ENCODE assay signal across 8 mouse cellular contexts in the genomic region with DNA sequence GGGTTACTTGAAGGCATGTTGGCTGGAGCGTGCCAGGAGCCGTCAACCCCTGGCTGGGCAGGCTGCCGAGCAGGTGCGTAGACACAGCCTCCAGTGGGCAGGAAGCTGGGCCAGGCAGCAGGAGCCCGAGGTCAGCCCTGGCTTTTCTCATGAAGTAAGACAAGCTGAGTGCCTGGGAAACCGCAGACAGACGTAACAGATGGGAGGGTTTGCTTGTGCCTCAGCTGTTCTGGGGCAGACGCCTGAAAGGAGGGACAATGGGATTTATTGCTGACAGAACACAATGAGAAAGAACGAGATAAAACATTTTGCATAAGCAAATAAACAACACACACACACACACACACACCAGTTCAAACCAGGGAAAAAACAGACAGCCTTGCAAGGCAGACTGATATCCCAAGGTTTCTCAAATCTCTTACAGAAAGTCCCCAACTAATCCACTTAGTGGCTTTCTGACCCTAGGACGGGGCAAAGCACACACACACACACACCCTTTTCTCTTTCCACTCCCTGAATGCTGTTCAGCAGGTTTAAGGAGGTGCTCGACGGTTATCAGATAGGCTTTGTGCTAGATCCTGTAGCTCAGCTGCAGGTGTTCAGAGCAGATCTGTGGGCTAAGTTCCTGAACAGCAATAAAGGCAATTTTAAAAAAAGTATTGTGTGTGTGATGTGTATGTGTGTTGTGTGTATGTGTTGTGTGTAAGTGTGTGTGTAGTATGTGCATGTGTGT. TPM values are rescaled to one million over a fixed set of nuclear protein-coding genes. Genes with fewer than 3 reads are reported as not detected.
DNase-seq lines count a peak whose midpoint lies in the region; ATAC-seq and TF ChIP-seq lines count a peak whose summit lies in the region.

No protein-coding gene starts in this region.

- WGBS in hindbrain, embryonic 11.5 days: 38% methylated on average over 12 of the region's 12 CpGs
- WGBS in small intestine, adult 2 months: 5% methylated on average over 12 of the region's 12 CpGs

- H3K9me3 ChIP-seq in hindbrain, embryonic 11.5 days (ENCODE audit: control insufficient read depth, low read length): no peaks in the 10 kb centered on the region

- TF ChIP-seq CTCF in small intestine, adult 2 months (IDR thresholded peaks at IDR 0.05; ENCODE audit: extremely low read depth, insufficient read length, insufficient replicate concordance, low read depth, low read length): no peak

- no peak overlapping the region for H3K4me3 ChIP-seq in hindbrain, embryonic 11.5 days (ENCODE audit: low read depth, low read length)
- peak overlapping the region; percentile 16 for H3K4me3 ChIP-seq in small intestine, adult 2 months (ENCODE audit: low read depth, low read length)

- 0 out of 2 replicates have a peak, but pooled peaks cover 3% of the 10 kb centered on the region for H3K4me1 ChIP-seq in hindbrain, embryonic 11.5 days (replicated peaks; ENCODE audit: control insufficient read depth, insufficient read depth, low read length)
- H3K4me1 ChIP-seq in small intestine, adult 2 months (ENCODE audit: control insufficient read depth, insufficient read depth, insufficient read length, low read length): peaks cover 31% of the 10 kb centered on the region

- H3K9ac ChIP-seq in hindbrain, embryonic 11.5 days (ENCODE audit: low read depth, low read length): no peak overlapping the region

- H3K27me3 ChIP-seq in hindbrain, embryonic 11.5 days (ENCODE audit: control insufficient read depth, insufficient read depth, low read length): no peaks in the 10 kb centered on the region
- H3K27me3 ChIP-seq in small intestine, adult 2 months (ENCODE audit: control insufficient read depth, insufficient read depth, low read length): no peaks in the 10 kb centered on the region

- DNase-seq in ovary, adult 18-20 months (ENCODE audit: low spot score): peak; percentile 42
- no peak for DNase-seq in ovary, postnatal 10 days (ENCODE audit: low spot score)
- DNase-seq in hindbrain, embryonic 11.5 days (ENCODE audit: low spot score): peak; percentile 44
- DNase-seq in lung, postnatal 25 days (ENCODE audit: low spot score): peak; percentile 69
- DNase-seq in layer of hippocampus, adult 9-10 months (ENCODE audit: low spot score): no peak
- DNase-seq in urinary bladder, adult 2 months (ENCODE audit: low spot score): no peak

- ATAC-seq in hindbrain, embryonic 11.5 days (ENCODE audit: low FRiP score): 0 out of 2 replicates have a peak, but pooled peaks have one; percentile 35
- no peak for ATAC-seq in frontal cortex, adult (ENCODE audit: low TSS enrichment)

- no peak for TF ChIP-seq POLR2A in small intestine, adult 2 months (IDR thresholded peaks at IDR 0.05; ENCODE audit: low read depth, low read length)

- H3K36me3 ChIP-seq in hindbrain, embryonic 11.5 days (ENCODE audit: control insufficient read depth, insufficient read depth, low read length): no peaks in the 10 kb centered on the region
- no peaks in the 10 kb centered on the region for H3K36me3 ChIP-seq in small intestine, adult 2 months (ENCODE audit: control insufficient read depth, insufficient read depth, low read length)

- H3K27ac ChIP-seq in hindbrain, embryonic 11.5 days (ENCODE audit: low read depth, low read length): peak overlapping the region; percentile 53
- H3K27ac ChIP-seq in small intestine, adult 2 months (ENCODE audit: insufficient read depth, low read depth, low read length): peak overlapping the region; percentile 99

- H3K4me2 ChIP-seq in hindbrain, embryonic 11.5 days (replicated peaks; ENCODE audit: low read depth, low read length): no peak overlapping the region

RNA-seq across cellular contexts. Expression of gene Engase, which starts 6.2 kb away (rescaled TPM):
- polyA plus RNA-seq in hindbrain, embryonic 11.5 days (2014; fragmentation: Nextera tagmentation; extraction: Ambion mirVana): 4.7 and 4.8 TPM in 2 replicates
- polyA plus RNA-seq in small intestine, adult 2 months (2012; rRNA removed): 12.3 and 18.3 TPM in 2 replicates
- 14.0 and 15.4 TPM in 2 replicates for polyA plus RNA-seq in urinary bladder, adult 2 months (2012; rRNA removed)

RNA-seq across cellular contexts. Expression of gene C1qtnf1, which starts 42.4 kb away (rescaled TPM):
- polyA plus RNA-seq in hindbrain, embryonic 11.5 days (2014; fragmentation: Nextera tagmentation; extraction: Ambion mirVana): 1.1 and 2.5 TPM in 2 replicates
- 3.3 and 4.3 TPM in 2 replicates for polyA plus RNA-seq in small intestine, adult 2 months (2012; rRNA removed)
- polyA plus RNA-seq in urinary bladder, adult 2 months (2012; rRNA removed): 31.7 and 38.1 TPM in 2 replicates

RNA-seq across cellular contexts. Expression of gene Cant1, which starts 51.5 kb away (rescaled TPM):
- polyA plus RNA-seq in hindbrain, embryonic 11.5 days (2014; fragmentation: Nextera tagmentation; extraction: Ambion mirVana): 21.0 and 21.1 TPM in 2 replicates
- 73.6 and 158 TPM in 2 replicates for polyA plus RNA-seq in small intestine, adult 2 months (2012; rRNA removed)
- polyA plus RNA-seq in urinary bladder, adult 2 months (2012; rRNA removed): 38.2 and 41.2 TPM in 2 replicates

Comparison
In these comparisons a context has a peak if more than half of its experiments do, and no peak if none do; other contexts are left out.
1. DNase-seq: peak in ovary, adult 18-20 months (single experiment), hindbrain, embryonic 11.5 days (single experiment) and lung, postnatal 25 days (single experiment); none in ovary, postnatal 10 days (single experiment), layer of hippocampus, adult 9-10 months (single experiment) and urinary bladder, adult 2 months (single experiment).